Mouse (Mus musculus) liver, embryonic 16.5 days (tissue): ENCODE data around the gene Krt15. TPM values are rescaled to one million over a fixed set of nuclear protein-coding genes. Genes with fewer than 3 reads are reported as not detected.

Experiments used
- ATAC-seq: fragments of 200-750 bp; cut with Nextera tagmentation; 2 replicates; pipeline ENCODE4 v1.8.0; 2017; ENCODE audit warnings: low read depth, mild to moderate bottlenecking, moderate number of reproducible peaks, moderate library complexity
- H3K27ac ChIP-seq: fragments of 300-500 bp; sonication (generic); 2 replicates; pipeline ENCODE4 v1.5.1; 2014; ENCODE audit warnings: mild to moderate bottlenecking, low read length
- H3K27me3 ChIP-seq: fragments of 300-500 bp; sonication (generic); 2 replicates; pipeline ENCODE4 v1.6.1; 2014; ENCODE audit warnings: low read depth, low read length, mixed read lengths; ENCODE audit not compliant: control insufficient read depth, insufficient read depth
- H3K36me3 ChIP-seq: fragments of 300-500 bp; sonication (generic); 2 replicates; pipeline ENCODE4 v1.6.1; 2014; ENCODE audit warnings: mild to moderate bottlenecking; ENCODE audit not compliant: control insufficient read depth, insufficient read depth
- H3K4me1 ChIP-seq: fragments of 300-500 bp; sonication (generic); 2 replicates; pipeline ENCODE4 v1.6.1; 2014; ENCODE audit warnings: low read depth, low read length, mixed read lengths; ENCODE audit not compliant: control insufficient read depth
- H3K4me2 ChIP-seq: fragments of 300-500 bp; sonication (generic); 2 replicates; pipeline ENCODE4 v1.6.1; 2014; ENCODE audit warnings: low read depth, low read length, mixed read lengths
- H3K4me3 ChIP-seq: fragments of 300-500 bp; sonication (generic); 2 replicates; pipeline ENCODE4 v1.5.1; 2014; ENCODE audit warnings: low read depth, mild to moderate bottlenecking, low read length
- H3K9ac ChIP-seq: fragments of 300-500 bp; sonication (generic); 2 replicates; pipeline ENCODE4 v1.6.1; 2014; ENCODE audit warnings: low read depth, low read length
- H3K9me3 ChIP-seq: fragments of 300-500 bp; sonication (generic); replicated peaks from 2 replicates; pipeline ENCODE4 v1.6.1; 2016; ENCODE audit warnings: low read length; ENCODE audit not compliant: control insufficient read depth
- WGBS: fragments of 180-500 bp; shearing (Covaris S2); extraction: QIAGEN DNeasy Blood & Tissue Kit; methylation state at CpG from one replicate; pipeline ENCODE4 v1.1.7; 2014; ENCODE audit not compliant: insufficient replicate concordance; 5-methylcytosine and 5-hydroxymethylcytosine counted together
- polyA plus RNA-seq: library from polyadenylated mRNA; unstranded; fragments of >200 nt; fragmentation: Nextera tagmentation; extraction: Ambion mirVana; gene quantifications from 2 replicates; pipeline ENCODE4 v1.2.1, GENCODE M21; 2015

Gene Krt15
- polyA plus RNA-seq, 1 experiment from 2014 or later: 0.07 TPM

- no peaks in the 10 kb centered on the region for H3K27me3 ChIP-seq
- no peak overlapping the region for H3K9ac ChIP-seq
- no peaks in the 10 kb centered on the region for H3K9me3 ChIP-seq
- H3K4me1 ChIP-seq: no peaks in the 10 kb centered on the region
- no peaks in the 10 kb centered on the region for H3K36me3 ChIP-seq
- H3K4me3 ChIP-seq: no peak overlapping the region
- 59% methylated on average over 15 of the region's 15 CpGs for WGBS
- no peak overlapping the region for H3K27ac ChIP-seq
- no peak for ATAC-seq
- no peak overlapping the region for H3K4me2 ChIP-seq
These were observed 32.9 kb downstream of the Krt15 start for GRCm38 (mm10) chr11:100102693-100103429.

GRCm38 (mm10) chr11:100100391-100100790 lies 35.3 kb downstream of the Krt15 start:
- Histone ChIP-seq H3K9ac (no peak overlapping the region), H3K27me3 (no peaks in the 10 kb centered on the region), H3K9me3 (no peaks in the 10 kb centered on the region), H3K4me2 (no peak overlapping the region), H3K4me3 (no peak overlapping the region), H3K36me3 (no peaks in the 10 kb centered on the region), H3K4me1 (no peaks in the 10 kb centered on the region), H3K27ac (no peak overlapping the region)
- ATAC-seq: no peak
- 52% methylated on average over 4 of the region's 4 CpGs for WGBS

GRCm38 (mm10) chr11:100097819-100098218 lies 37.9 kb downstream of the Krt15 start:
- ATAC-seq: no peak
- no peak overlapping the region for H3K4me3 ChIP-seq
- H3K36me3 ChIP-seq: no peaks in the 10 kb centered on the region
- H3K27me3 ChIP-seq: no peaks in the 10 kb centered on the region
- no peaks in the 10 kb centered on the region for H3K9me3 ChIP-seq
- H3K4me1 ChIP-seq: no peaks in the 10 kb centered on the region
- no peak overlapping the region for H3K9ac ChIP-seq
- no peak overlapping the region for H3K4me2 ChIP-seq
- 54% methylated on average over 9 of the region's 9 CpGs for WGBS
- no peak overlapping the region for H3K27ac ChIP-seq

- no peak for ATAC-seq
These were observed 39.6 kb downstream of the Krt15 start, which contains the start of gene Krt35 for GRCm38 (mm10) chr11:100096141-100096540. Gene Krt35, minus strand, starts transcription at chr11:100096241.

GRCm38 (mm10) chr11:100088378-100089025 lies 47.2 kb downstream of the Krt15 start:
- Histone ChIP-seq H3K4me3 (no peak overlapping the region), H3K27me3 (no peaks in the 10 kb centered on the region), H3K36me3 (no peaks in the 10 kb centered on the region), H3K9me3 (no peaks in the 10 kb centered on the region), H3K27ac (no peak overlapping the region), H3K4me2 (no peak overlapping the region), H3K9ac (no peak overlapping the region), H3K4me1 (no peaks in the 10 kb centered on the region)
- no peak for ATAC-seq
- 47% methylated on average over 7 of the region's 7 CpGs for WGBS

More at GRCm38 (mm10) chr11:100096141-100096540, 39.6 kb downstream of the Krt15 start, which contains the start of gene Krt35:
- H3K4me3 ChIP-seq: no peak within 1 kb of the TSS
- H3K9ac ChIP-seq: no peak within 1 kb of the TSS
- no peak within 1 kb of the TSS for H3K4me2 ChIP-seq
- H3K4me1 ChIP-seq: no peaks in the 10 kb centered on the region
- 71% methylated on average over 9 of the region's 9 CpGs for WGBS
- no peaks in the 10 kb centered on the region for H3K9me3 ChIP-seq
- H3K27me3 ChIP-seq: no peaks in the 10 kb centered on the region
- no peak within 1 kb of the TSS for H3K27ac ChIP-seq
- H3K36me3 ChIP-seq: no peaks in the 10 kb centered on the region

- no peak within 1 kb of the TSS for H3K4me2 ChIP-seq
- ATAC-seq: no peak
- 76% methylated on average over 10 of the region's 10 CpGs for WGBS
- no peaks in the 10 kb centered on the region for H3K9me3 ChIP-seq
- no peaks in the 10 kb centered on the region for H3K4me1 ChIP-seq
- H3K27me3 ChIP-seq: no peaks in the 10 kb centered on the region
- no peaks in the 10 kb centered on the region for H3K36me3 ChIP-seq
- no peak within 1 kb of the TSS for H3K27ac ChIP-seq
- no peak within 1 kb of the TSS for H3K9ac ChIP-seq
- no peak within 1 kb of the TSS for H3K4me3 ChIP-seq
These were observed 47.9 kb downstream of the Krt15 start, which contains the start of gene Krt32 for GRCm38 (mm10) chr11:100087861-100088260. Gene Krt32, minus strand, starts transcription at chr11:100088226.

Other genes with a start within 250 kb of the Krt15 start
- not detected in 2 replicates for gene Krtap31-1, start 228.0 kb downstream of the Krt15 start, polyA plus RNA-seq
- not detected in 2 replicates for gene Gm11565, start 221.2 kb downstream of the Krt15 start, polyA plus RNA-seq
- gene Krtap31-2, start 199.6 kb downstream of the Krt15 start, polyA plus RNA-seq: not detected in 2 replicates
- gene Krtap9-5, start 187.5 kb downstream of the Krt15 start, polyA plus RNA-seq: not detected in 2 replicates
- not detected in 2 replicates for gene Krtap29-1, start 156.9 kb downstream of the Krt15 start, polyA plus RNA-seq
- not detected in 2 replicates for gene Krtap16-1, start 149.3 kb downstream of the Krt15 start, polyA plus RNA-seq
- gene Krtap17-1, start 141.9 kb downstream of the Krt15 start, polyA plus RNA-seq: not detected in 2 replicates
- gene Krt33a, start 119.7 kb downstream of the Krt15 start, polyA plus RNA-seq: not detected in 2 replicates
- gene Krt33b, start 106.1 kb downstream of the Krt15 start, polyA plus RNA-seq: not detected in 2 replicates
- not detected in 2 replicates for gene Krt34, start 94.4 kb downstream of the Krt15 start, polyA plus RNA-seq
- gene Krt31, start 85.4 kb downstream of the Krt15 start, polyA plus RNA-seq: not detected in 2 replicates
- not detected in 2 replicates for gene Krt32, start 47.7 kb downstream of the Krt15 start, polyA plus RNA-seq
- not detected in 2 replicates for gene Krt35, start 39.7 kb downstream of the Krt15 start, polyA plus RNA-seq
- gene Krt36, start 30.3 kb downstream of the Krt15 start, polyA plus RNA-seq: not detected in 2 replicates
- not detected in 2 replicates for gene Krt13, start 14.4 kb downstream of the Krt15 start, polyA plus RNA-seq
- 2.8 and 9.4 TPM in 2 replicates for gene Krt19, start 12.7 kb upstream of the Krt15 start, polyA plus RNA-seq
- gene Krt9, start 57.3 kb upstream of the Krt15 start, polyA plus RNA-seq: not detected in 2 replicates
- 0.16 and 0.31 TPM in 2 replicates for gene Krt14, start 71.6 kb upstream of the Krt15 start, polyA plus RNA-seq
- gene Krt16, start 113.0 kb upstream of the Krt15 start, polyA plus RNA-seq: not detected in 2 replicates
- gene Krt17, start 125.1 kb upstream of the Krt15 start, polyA plus RNA-seq: 0.18 and 0.22 TPM in 2 replicates
- gene Krt42, start 133.9 kb upstream of the Krt15 start, polyA plus RNA-seq: not detected in 2 replicates
- 1,629 and 1,636 TPM in 2 replicates for gene Eif1, start 184.0 kb upstream of the Krt15 start, polyA plus RNA-seq
- not detected in 2 replicates for gene Gast, start 198.5 kb upstream of the Krt15 start, polyA plus RNA-seq
- gene Hap1, start 220.2 kb upstream of the Krt15 start, polyA plus RNA-seq: 0.27 and 0.42 TPM in 2 replicates